In the genomic region with DNA sequence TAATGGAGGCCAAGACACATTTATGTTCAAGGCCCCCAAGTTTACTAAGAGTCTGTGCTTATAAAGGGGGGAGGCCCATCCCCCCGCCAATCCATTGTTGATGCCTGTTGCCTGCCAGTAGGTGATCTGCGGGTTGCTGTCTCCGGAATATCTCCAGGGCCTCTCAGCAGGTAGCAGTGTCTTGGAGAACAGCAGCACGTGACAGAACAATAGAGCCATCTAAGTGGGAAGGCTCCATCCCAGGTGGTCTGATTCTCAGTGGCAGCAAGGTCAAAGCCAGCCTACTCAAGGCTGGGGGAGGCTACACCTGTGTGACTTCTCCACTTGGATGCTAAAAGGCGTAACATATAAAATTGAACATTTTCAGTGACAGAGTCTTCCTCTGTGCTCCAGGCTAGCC, we compare ENCODE assay signal across 24 mouse cellular contexts. TPM values are rescaled to one million over a fixed set of nuclear protein-coding genes. Genes with fewer than 3 reads are reported as not detected.
A peak's percentile ranks its signal among the peaks of the same experiment; 100 is the strongest.
DNase-seq lines count a peak whose midpoint lies in the region; ATAC-seq and TF ChIP-seq lines count a peak whose summit lies in the region.
"Had no signal": no experiment of that assay in that cellular context is flagged by ENCODE, and none has a peak within 500 bp of the region (broad histone marks: within the 10 kb centered on the region; RNA-seq: fewer than 3 reads in every experiment).

No protein-coding gene starts in this region.

- no peak overlapping the region for H3K4me2 ChIP-seq in midbrain, embryonic 11.5 days
- no peak overlapping the region for H3K4me2 ChIP-seq in hindbrain, embryonic 16.5 days (ENCODE audit: low read length)
- H3K4me2 ChIP-seq: embryonic facial prominence, embryonic 12.5 days; forebrain, embryonic 13.5 days; forebrain, embryonic 15.5 days had no signal

- peaks cover 4% of the 10 kb centered on the region for H3K4me1 ChIP-seq in ES-Bruce4 (ENCODE audit: control insufficient read depth, insufficient read depth, low read length)
- no peaks in the 10 kb centered on the region for H3K4me1 ChIP-seq in hindbrain, embryonic 10.5 days (replicated peaks)
- H3K4me1 ChIP-seq in midbrain, embryonic 11.5 days (ENCODE audit: control insufficient read depth, insufficient read depth, low read length): no peaks in the 10 kb centered on the region
- H3K4me1 ChIP-seq in hindbrain, embryonic 16.5 days (ENCODE audit: control insufficient read depth, insufficient read depth, low read depth, low read length): no peaks in the 10 kb centered on the region
- H3K4me1 ChIP-seq: embryonic facial prominence, embryonic 10.5 days; embryonic facial prominence, embryonic 12.5 days; forebrain, embryonic 13.5 days had no signal

- peak; percentile 97 for TF ChIP-seq EP300 in ES-Bruce4 (IDR thresholded peaks at IDR 0.05; ENCODE audit: insufficient read depth, low read depth, low read length)

- no peaks in the 10 kb centered on the region for H3K9me3 ChIP-seq in ES-Bruce4 (replicated peaks; ENCODE audit: control insufficient read depth, insufficient read depth, low read length, poor library complexity, severe bottlenecking)
- H3K9me3 ChIP-seq in hindbrain, embryonic 10.5 days: no peaks in the 10 kb centered on the region
- H3K9me3 ChIP-seq in midbrain, embryonic 11.5 days (ENCODE audit: control insufficient read depth, low read length): no peaks in the 10 kb centered on the region
- H3K9me3 ChIP-seq in hindbrain, embryonic 16.5 days (ENCODE audit: control insufficient read depth, low read length): no peaks in the 10 kb centered on the region
- H3K9me3 ChIP-seq: embryonic facial prominence, embryonic 10.5 days; embryonic facial prominence, embryonic 12.5 days; forebrain, embryonic 13.5 days; forebrain, embryonic 15.5 days; G1E had no signal

- no peak overlapping the region for H3K4me3 ChIP-seq in ES-Bruce4 (ENCODE audit: low read depth, low read length)
- no peak overlapping the region for H3K4me3 ChIP-seq in hindbrain, embryonic 10.5 days
- no peak overlapping the region for H3K4me3 ChIP-seq in midbrain, embryonic 11.5 days (ENCODE audit: low read depth, low read length)
- no peak overlapping the region for H3K4me3 ChIP-seq in hindbrain, embryonic 16.5 days (ENCODE audit: low read length)
- H3K4me3 ChIP-seq: embryonic facial prominence, embryonic 10.5 days; embryonic facial prominence, embryonic 12.5 days; forebrain, embryonic 13.5 days; forebrain, embryonic 15.5 days had no signal

- H3K27ac ChIP-seq in ES-Bruce4 (ENCODE audit: insufficient read depth, low read length): peak overlapping the region; percentile 76
- no peak overlapping the region for H3K27ac ChIP-seq in hindbrain, embryonic 10.5 days
- no peak overlapping the region for H3K27ac ChIP-seq in midbrain, embryonic 11.5 days (ENCODE audit: low read depth, low read length)
- H3K27ac ChIP-seq in hindbrain, embryonic 16.5 days (ENCODE audit: low read depth, low read length): no peak overlapping the region
- H3K27ac ChIP-seq: embryonic facial prominence, embryonic 10.5 days; embryonic facial prominence, embryonic 12.5 days; forebrain, embryonic 13.5 days; forebrain, embryonic 15.5 days had no signal

- WGBS in hindbrain, embryonic 10.5 days: 50% methylated on average over 5 of the region's 5 CpGs
- WGBS in midbrain, embryonic 11.5 days: 38% methylated on average over 5 of the region's 5 CpGs
- 63% methylated on average over 5 of the region's 5 CpGs for WGBS in hindbrain, embryonic 16.5 days

- no peaks in the 10 kb centered on the region for H3K36me3 ChIP-seq in ES-Bruce4 (ENCODE audit: control insufficient read depth, insufficient read depth, low read length, poor library complexity, severe bottlenecking)
- H3K36me3 ChIP-seq in hindbrain, embryonic 10.5 days: no peaks in the 10 kb centered on the region
- no peaks in the 10 kb centered on the region for H3K36me3 ChIP-seq in midbrain, embryonic 11.5 days (ENCODE audit: control insufficient read depth, insufficient read depth, low read length)
- H3K36me3 ChIP-seq in hindbrain, embryonic 16.5 days (ENCODE audit: control insufficient read depth, insufficient read depth, low read length): no peaks in the 10 kb centered on the region
- H3K36me3 ChIP-seq: embryonic facial prominence, embryonic 10.5 days; embryonic facial prominence, embryonic 12.5 days; forebrain, embryonic 15.5 days; G1E had no signal

- TF ChIP-seq POLR2A in ES-Bruce4 (IDR thresholded peaks at IDR 0.05; ENCODE audit: insufficient read depth, low read length): no peak

- ATAC-seq in midbrain, embryonic 11.5 days (ENCODE audit: low FRiP score): no peak
- no peak for ATAC-seq in hindbrain, embryonic 16.5 days
- ATAC-seq: forebrain, embryonic 13.5 days; forebrain, embryonic 15.5 days; forebrain, postnatal 0 days; Patski had no signal

- DNase-seq in ES-CJ7 (ENCODE audit: low read depth, low spot score): peak; percentile 94
- peak; percentile 94 for DNase-seq in R1 (ENCODE audit: low read depth, low spot score)
- peak; percentile 88 for DNase-seq in ZHBTc4 (ENCODE audit: low read depth, low spot score)
- DNase-seq in hindbrain, embryonic 10.5 days (ENCODE audit: low spot score): no peak
- DNase-seq in midbrain, embryonic 11.5 days (ENCODE audit: low spot score, missing footprints): no peak
- DNase-seq: adrenal gland, adult 2 months; adrenal gland, postnatal 10 days; adrenal gland, postnatal 25 days; cerebellum, adult 11 months; cerebellum, adult 18-20 months; cerebellum, adult 8-10 months; cerebellum, adult 9-11 months; cerebellum, postnatal 14 days; cerebellum, postnatal 36 days; embryo, embryonic 11 days; forebrain, postnatal 0 days had no signal

- no peak overlapping the region for H3K9ac ChIP-seq in ES-Bruce4 (ENCODE audit: low read depth, poor library complexity, severe bottlenecking)
- no peak overlapping the region for H3K9ac ChIP-seq in midbrain, embryonic 11.5 days (ENCODE audit: low read length)
- no peak overlapping the region for H3K9ac ChIP-seq in hindbrain, embryonic 16.5 days (ENCODE audit: low read depth, low read length)
- H3K9ac ChIP-seq: embryonic facial prominence, embryonic 12.5 days; forebrain, embryonic 13.5 days; forebrain, embryonic 15.5 days; forebrain, postnatal 0 days had no signal

- no peaks in the 10 kb centered on the region for H3K27me3 ChIP-seq in ES-Bruce4 (ENCODE audit: control insufficient read depth, insufficient read depth, low read length, poor library complexity, severe bottlenecking)
- no peaks in the 10 kb centered on the region for H3K27me3 ChIP-seq in hindbrain, embryonic 10.5 days (ENCODE audit: insufficient read depth, poor library complexity, severe bottlenecking)
- no peaks in the 10 kb centered on the region for H3K27me3 ChIP-seq in midbrain, embryonic 11.5 days (ENCODE audit: control insufficient read depth, insufficient read depth, low read length)
- no peaks in the 10 kb centered on the region for H3K27me3 ChIP-seq in hindbrain, embryonic 16.5 days (replicated peaks; ENCODE audit: control insufficient read depth, insufficient read depth, low read length)
- H3K27me3 ChIP-seq: embryonic facial prominence, embryonic 12.5 days; forebrain, embryonic 13.5 days; forebrain, embryonic 15.5 days had no signal

- no peak for TF ChIP-seq CTCF in ES-Bruce4 (IDR thresholded peaks at IDR 0.05; ENCODE audit: low read depth, low read length)

RNA-seq across cellular contexts. Expression of gene Fgd1, which starts 4.7 kb away (rescaled TPM):
- polyA plus RNA-seq in ES-Bruce4 (2011; ENCODE audit: insufficient read depth, insufficient read length, low read depth, missing spikeins): 89.9 and 92.5 TPM in 2 replicates
- 9.0 and 12.0 TPM in 2 replicates for polyA plus RNA-seq in hindbrain, embryonic 10.5 days (2016; fragmentation: Nextera tagmentation; extraction: Ambion mirVana)
- 7.6 and 8.6 TPM in 2 replicates for polyA plus RNA-seq in midbrain, embryonic 11.5 days (2014; fragmentation: Nextera tagmentation; extraction: Ambion mirVana)
- 12.8 and 15.6 TPM in 2 replicates for polyA plus RNA-seq in hindbrain, embryonic 16.5 days (2015; fragmentation: Nextera tagmentation; extraction: Ambion mirVana)
- polyA plus RNA-seq: G1E had no signal

RNA-seq across cellular contexts. Expression of gene Gnl3l, which starts 24.1 kb away (rescaled TPM):
- 146 and 153 TPM in 2 replicates for polyA plus RNA-seq in ES-Bruce4 (2011; ENCODE audit: insufficient read depth, insufficient read length, low read depth, missing spikeins)
- 38.6 and 40.1 TPM in 2 replicates for polyA plus RNA-seq in hindbrain, embryonic 10.5 days (2016; fragmentation: Nextera tagmentation; extraction: Ambion mirVana)
- polyA plus RNA-seq in midbrain, embryonic 11.5 days (2014; fragmentation: Nextera tagmentation; extraction: Ambion mirVana): 48.2 and 48.5 TPM in 2 replicates
- 80.7 and 80.9 TPM in 2 replicates for polyA plus RNA-seq in hindbrain, embryonic 16.5 days (2015; fragmentation: Nextera tagmentation; extraction: Ambion mirVana)

RNA-seq across cellular contexts. Expression of gene Tsr2, which starts 55.1 kb away (rescaled TPM):
- polyA plus RNA-seq in ES-Bruce4 (2011; ENCODE audit: insufficient read depth, insufficient read length, low read depth, missing spikeins): 29.3 and 33.5 TPM in 2 replicates
- 46.1 and 48.7 TPM in 2 replicates for polyA plus RNA-seq in hindbrain, embryonic 10.5 days (2016; fragmentation: Nextera tagmentation; extraction: Ambion mirVana)
- polyA plus RNA-seq in midbrain, embryonic 11.5 days (2014; fragmentation: Nextera tagmentation; extraction: Ambion mirVana): 45.7 and 45.8 TPM in 2 replicates
- polyA plus RNA-seq in hindbrain, embryonic 16.5 days (2015; fragmentation: Nextera tagmentation; extraction: Ambion mirVana): 38.7 and 39.1 TPM in 2 replicates

Comparison
In these comparisons a context has a peak if more than half of its experiments do, and no peak if none do; other contexts are left out.
1. DNase-seq: peak in ES-CJ7 (single experiment), R1 (single experiment) and ZHBTc4 (single experiment); none in hindbrain, embryonic 10.5 days (single experiment) and midbrain, embryonic 11.5 days (single experiment).